Mouse (Mus musculus) kidney, adult 2 months (tissue): ENCODE results near the gene Gja5.

Experiments
- CTCF ChIP-seq: fragments of 200-500 bp; conservative IDR thresholded peaks from 2 replicates; pipeline ENCODE4 v1.5.1; 2011; ENCODE audit warnings: low read depth, mild to moderate bottlenecking, control low read depth, low read length, moderate library complexity, mixed read lengths; ENCODE audit not compliant: insufficient read depth, insufficient read length
- POLR2A ChIP-seq: fragments of 200-500 bp; IDR thresholded peaks from one replicate; pipeline ENCODE4 v1.6.1; 2011; ENCODE audit warnings: low read depth, low read length, control low read depth

- TF ChIP-seq CTCF: no peak
- no peak for TF ChIP-seq POLR2A
Observed at GRCm38 (mm10) chr3:96879536-96879935, 25.0 kb upstream of the Gja5 start.
